Mouse (Mus musculus): ENCODE results near the gene Reg2. TPM values are rescaled to one million over a fixed set of nuclear protein-coding genes. Genes with fewer than 3 reads are reported as not detected.
"Not testable (repeated sequence)": the region's sequence is repeated elsewhere in the genome, so short reads cannot be mapped to it uniquely, and the experiment has no call there.

The Reg2 gene
- total RNA-seq (2021) = not detected
- long read RNA-seq, experiment 1 = 0 reads
- long read RNA-seq, experiment 2 = 0 reads

- DNase-seq; intact Hi-C loops (cut with DNase I): not testable (repeated sequence)
These were observed at the start of gene Reg2 for GRCm38 (mm10) chr6:78395323-78395722. Gene Reg2 (plus strand): TSS chr6:78395623.

- intact Hi-C loops (cut with DNase I) = no loop called here
- no peak for DNase-seq
These were observed 33.4 kb upstream of the Reg2 start for GRCm38 (mm10) chr6:78361971-78362563.

GRCm38 (mm10) chr6:78370357-78370756 is 25.1 kb upstream of the Reg2 start, which contains the start of gene Reg3b:
Gene Reg3b (plus strand): TSS chr6:78370657.
- DNase-seq = no peak
- intact Hi-C loops (cut with DNase I) = no loop called here

- DNase-seq = no peak
- intact Hi-C loops (cut with DNase I) = no loop called here
These were observed 16.7 kb upstream of the Reg2 start, which contains the start of gene Reg3d for GRCm38 (mm10) chr6:78378765-78379164. Gene Reg3d (minus strand): TSS chr6:78378865.

GRCm38 (mm10) chr6:78380409-78380808 is 15.0 kb upstream of the Reg2 start, which contains the start of gene Reg3a:
Gene Reg3a (plus strand): TSS chr6:78380709.
- intact Hi-C loops (cut with DNase I) = no loop called here
- DNase-seq = no peak

GRCm38 (mm10) chr6:78385609-78386008 is 9.8 kb upstream of the Reg2 start:
- no peak for DNase-seq
- intact Hi-C loops (cut with DNase I) = no loop called here

- DNase-seq; intact Hi-C loops (cut with DNase I): not testable (repeated sequence)
These were observed 27.0 kb downstream of the Reg2 start, which contains the start of gene Reg1 for GRCm38 (mm10) chr6:78422411-78422810. Gene Reg1 (plus strand): TSS chr6:78422711.

GRCm38 (mm10) chr6:78425497-78425896 is 30.1 kb downstream of the Reg2 start:
- intact Hi-C loops (cut with DNase I) = no loop called here
- DNase-seq = no peak

- no peak for DNase-seq
- intact Hi-C loops (cut with DNase I) = no loop called here
These were observed 51.8 kb downstream of the Reg2 start for GRCm38 (mm10) chr6:78447202-78447601.

GRCm38 (mm10) chr6:78448409-78448808 is 53.0 kb downstream of the Reg2 start:
- intact Hi-C loops (cut with DNase I) = no loop called here
- no peak for DNase-seq

GRCm38 (mm10) chr6:78452804-78453203 is 57.4 kb downstream of the Reg2 start:
- intact Hi-C loops (cut with DNase I) = no loop called here
- DNase-seq = no peak

Other genes with a start within 250 kb of the Reg2 start
- gene Reg3b, start 25.0 kb upstream of the Reg2 start, total RNA-seq (2021) = not detected
- not detected for gene Reg3d, start 16.8 kb upstream of the Reg2 start, total RNA-seq (2021)
- not detected for gene Reg3a, start 14.9 kb upstream of the Reg2 start, total RNA-seq (2021)
- gene Reg1, start 27.1 kb downstream of the Reg2 start, total RNA-seq (2021) = not detected
- gene Reg3g, start 73.2 kb downstream of the Reg2 start, total RNA-seq (2021) = not detected

Measured in gastrocnemius, postnatal 36 days (tissue).